Mouse (Mus musculus) gastrocnemius, postnatal 14 days (tissue): ENCODE results near the gene Gm11011. TPM values are rescaled to one million over a fixed set of nuclear protein-coding genes. Genes with fewer than 3 reads are reported as not detected.

ENCODE experiments used
- DNase-seq: peaks from one replicate; pipeline ENCODE4 v3.0.0; 2021; ENCODE audit warnings: mixed read lengths
- intact Hi-C: fragments of 180-260 bp; cut with DNase I; formaldehyde crosslinking; loops from one replicate; pipeline ENCODE4 v1.15.1; 2025; ENCODE audit warnings: low total_unique reads
- total RNA-seq, 2 experiments: library from RNA; stranded (reverse); gene quantifications; 2 replicates each; pipeline ENCODE4 v1.2.3; 2021

Gm11011 gene
- total RNA-seq, 2 experiments from 2014 or later, result not detected

DNA sequence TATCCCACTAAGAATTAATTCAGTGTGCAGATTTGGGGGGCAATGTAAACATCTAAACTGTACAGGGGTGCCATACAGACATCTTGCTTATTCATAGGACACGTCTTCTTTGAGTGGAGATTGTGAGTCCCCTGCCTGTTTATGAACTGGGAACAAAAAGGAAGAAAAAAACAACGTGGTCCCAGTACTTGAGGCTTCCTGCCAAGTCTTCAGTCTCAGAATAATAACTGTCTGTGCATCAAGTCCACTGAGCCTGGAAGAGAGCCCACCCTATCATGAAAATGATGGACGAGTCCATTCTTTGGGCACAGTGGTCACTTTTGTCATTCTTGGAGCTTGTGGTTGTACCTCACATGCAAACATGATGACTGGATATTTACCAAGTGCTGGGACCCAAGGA, 6.2 kb upstream of the Gm11011 start:
- no peak for DNase-seq
- intact Hi-C loops, result no loop called here

- DNase-seq, result no peak
- intact Hi-C loops, result no loop called here
Measured at GRCm38 (mm10) chr2:169590412-169590811, 2.9 kb upstream of the Gm11011 start.

GRCm38 (mm10) chr2:169589697-169590096, 2.2 kb upstream of the Gm11011 start:
- DNase-seq, result no peak
- intact Hi-C loops, result no loop called here

- intact Hi-C loops, result no loop called here
- DNase-seq, result no peak
Measured at GRCm38 (mm10) chr2:169586688-169587087, 857 bp downstream of the Gm11011 start.

- DNase-seq, result no peak
Measured at GRCm38 (mm10) chr2:169585631-169586285, 1.8 kb downstream of the Gm11011 start.

DNA sequence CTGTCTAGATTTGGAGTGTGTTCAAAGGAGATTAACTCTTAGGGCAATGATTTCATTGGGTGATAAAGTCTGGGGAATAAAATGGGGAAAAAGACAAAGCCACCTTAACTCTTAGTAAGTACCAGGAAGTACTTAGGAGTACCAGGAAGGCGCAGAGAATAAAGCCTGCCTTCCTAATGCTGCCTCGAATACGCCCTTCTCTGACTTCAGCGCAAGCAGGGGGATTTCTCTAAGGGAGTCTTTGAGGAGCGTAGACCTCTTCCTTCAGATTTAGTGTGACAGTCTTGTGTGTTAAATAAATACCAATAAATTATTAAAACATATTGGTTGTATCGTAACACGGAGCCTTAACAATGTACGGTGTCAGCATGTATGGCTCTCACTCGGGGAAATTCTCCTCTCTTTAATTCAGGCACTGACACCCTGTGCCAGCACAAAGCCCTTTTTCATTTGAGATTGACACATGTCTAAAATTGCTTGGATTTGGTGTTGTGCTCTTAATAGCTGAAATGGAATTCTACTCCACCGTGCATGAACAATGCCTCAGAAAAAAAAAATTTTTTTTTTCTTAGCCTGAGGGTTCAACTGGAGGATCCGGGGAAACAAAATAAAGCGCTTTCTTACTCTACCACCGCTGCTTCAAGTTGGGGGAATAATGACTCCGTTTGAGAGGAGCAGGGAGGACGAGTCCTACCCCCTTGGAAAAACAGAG, 2.6 kb downstream of the Gm11011 start:
- intact Hi-C loops, result no loop called here

More at GRCm38 (mm10) chr2:169585631-169586285, 1.8 kb downstream of the Gm11011 start:
- intact Hi-C loops, result no loop called here

DNA sequence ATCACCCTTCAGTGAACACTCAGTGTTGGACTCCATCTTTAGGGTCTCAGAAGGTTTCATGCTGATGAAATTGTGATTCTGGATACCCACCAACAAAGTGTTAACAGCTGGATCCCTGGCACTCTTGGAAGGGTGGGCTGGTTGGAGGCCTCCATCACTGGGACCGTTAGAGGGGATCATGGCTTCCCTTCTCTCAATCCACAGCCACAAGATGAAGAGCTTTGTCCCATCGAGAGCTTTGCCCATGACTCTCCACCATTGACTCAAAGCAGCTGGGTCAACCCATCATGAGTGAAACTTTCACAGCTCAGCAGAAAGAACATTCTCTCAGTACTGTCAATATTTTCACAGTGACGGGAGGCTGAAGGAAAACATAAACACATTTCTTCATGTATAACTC, 4.1 kb downstream of the Gm11011 start:
- intact Hi-C loops, result no loop called here
- DNase-seq, result no peak

More for the DNA sequence above, 2.6 kb downstream of the Gm11011 start:
- no peak for DNase-seq

DNA sequence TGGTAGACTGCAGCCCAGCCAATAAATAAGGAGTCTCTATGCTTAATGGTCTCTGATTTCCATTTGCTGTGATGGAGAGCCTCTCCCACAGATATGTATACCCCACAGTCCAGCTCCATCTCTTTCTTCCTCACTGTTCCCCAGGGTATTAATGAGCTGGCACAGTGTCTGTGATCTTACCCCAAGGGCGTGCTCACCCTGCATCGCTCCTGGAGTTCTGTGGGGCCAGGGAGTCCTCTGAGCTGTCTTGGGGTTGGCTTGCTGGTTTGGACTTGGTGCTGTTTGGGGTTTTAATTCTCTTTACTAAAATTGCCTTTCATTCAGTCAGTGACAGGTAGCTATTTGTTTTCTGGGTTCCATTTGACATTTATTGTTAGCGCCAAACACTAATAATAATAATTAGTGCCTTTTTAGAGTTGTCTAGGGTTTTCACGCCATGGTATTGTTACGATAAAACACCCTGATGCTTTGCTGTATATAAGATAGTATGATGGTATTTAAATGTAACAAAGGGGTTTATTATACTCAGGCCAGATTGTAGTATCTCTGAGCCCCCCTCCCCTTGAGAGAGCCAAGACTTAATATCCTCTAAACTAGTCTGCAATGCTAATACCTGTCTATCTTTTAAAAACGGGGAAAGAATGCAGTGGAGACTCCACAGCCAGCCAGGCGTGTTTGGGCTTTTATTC, 9.9 kb downstream of the Gm11011 start:
- DNase-seq, result no peak
- intact Hi-C loops, result no loop called here

- no peak for DNase-seq
- intact Hi-C loops, result no loop called here
Measured at GRCm38 (mm10) chr2:169570063-169570462, 17.5 kb downstream of the Gm11011 start.

- DNase-seq, result no peak
- intact Hi-C loops, result no loop called here
Measured at GRCm38 (mm10) chr2:169566159-169566558, 21.4 kb downstream of the Gm11011 start.

- DNase-seq, result no peak
- intact Hi-C loops, result no loop called here
Measured at GRCm38 (mm10) chr2:169565751-169566150, 21.8 kb downstream of the Gm11011 start.

- DNase-seq, result no peak
- intact Hi-C loops, result no loop called here
Measured at GRCm38 (mm10) chr2:169545674-169546073, 41.9 kb downstream of the Gm11011 start.

DNA sequence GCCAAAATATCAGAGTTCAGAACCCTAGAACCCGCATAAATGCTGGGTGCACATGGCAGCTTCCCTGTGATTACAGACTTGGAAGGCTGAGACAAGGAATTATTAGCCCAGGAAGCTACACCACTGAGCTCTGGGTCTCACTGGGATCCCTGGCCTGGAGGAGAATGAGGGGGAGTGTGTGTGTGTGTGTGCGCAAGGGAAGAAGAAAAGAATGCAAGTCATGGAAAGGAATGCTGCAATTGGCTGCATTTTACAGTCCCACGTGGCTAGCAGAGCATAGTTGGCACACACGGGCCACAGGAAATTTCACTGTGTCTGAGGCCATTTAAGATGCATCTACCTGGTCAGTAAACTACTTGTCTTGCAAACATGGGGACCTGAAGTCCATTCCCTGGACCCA, 48.6 kb downstream of the Gm11011 start:
- no peak for DNase-seq
- intact Hi-C loops, result no loop called here

Other genes with a start within 250 kb of the Gm11011 start
- gene Tshz2, start 45.3 kb upstream of the Gm11011 start, total RNA-seq, result 10 to 100 TPM; 17.8 to 18.3 TPM